Mouse (Mus musculus): ENCODE results near the gene Zxdc.

The Zxdc gene

GRCm38 (mm10) chr6:90451512-90451911 lies 82.2 kb downstream of the Zxdc start:
- no peak for DNase-seq (ENCODE audit: low spot score in 2 of 2)

GRCm38 (mm10) chr6:90452603-90453002 lies 83.3 kb downstream of the Zxdc start:
- no peak for DNase-seq (ENCODE audit: low spot score in 2 of 2)
